Mouse (Mus musculus) c-Kit-positive CD71-positive TER-119-negative erythroid progenitor cells, embryonic 14.5 days (primary cell): ENCODE data around the gene Cox19.
A peak's percentile ranks its signal among the peaks of the same experiment; 100 is the strongest.

Experiments used
- DNase-seq: peaks from one replicate; pipeline ENCODE4 v3.0.0-alpha.2; 2013; ENCODE audit warnings: low read depth

Cox19 gene

GRCm38 (mm10) chr5:139381586-139382513, 30.6 kb upstream of the Cox19 start:
- peak; percentile 86 for DNase-seq

DNA sequence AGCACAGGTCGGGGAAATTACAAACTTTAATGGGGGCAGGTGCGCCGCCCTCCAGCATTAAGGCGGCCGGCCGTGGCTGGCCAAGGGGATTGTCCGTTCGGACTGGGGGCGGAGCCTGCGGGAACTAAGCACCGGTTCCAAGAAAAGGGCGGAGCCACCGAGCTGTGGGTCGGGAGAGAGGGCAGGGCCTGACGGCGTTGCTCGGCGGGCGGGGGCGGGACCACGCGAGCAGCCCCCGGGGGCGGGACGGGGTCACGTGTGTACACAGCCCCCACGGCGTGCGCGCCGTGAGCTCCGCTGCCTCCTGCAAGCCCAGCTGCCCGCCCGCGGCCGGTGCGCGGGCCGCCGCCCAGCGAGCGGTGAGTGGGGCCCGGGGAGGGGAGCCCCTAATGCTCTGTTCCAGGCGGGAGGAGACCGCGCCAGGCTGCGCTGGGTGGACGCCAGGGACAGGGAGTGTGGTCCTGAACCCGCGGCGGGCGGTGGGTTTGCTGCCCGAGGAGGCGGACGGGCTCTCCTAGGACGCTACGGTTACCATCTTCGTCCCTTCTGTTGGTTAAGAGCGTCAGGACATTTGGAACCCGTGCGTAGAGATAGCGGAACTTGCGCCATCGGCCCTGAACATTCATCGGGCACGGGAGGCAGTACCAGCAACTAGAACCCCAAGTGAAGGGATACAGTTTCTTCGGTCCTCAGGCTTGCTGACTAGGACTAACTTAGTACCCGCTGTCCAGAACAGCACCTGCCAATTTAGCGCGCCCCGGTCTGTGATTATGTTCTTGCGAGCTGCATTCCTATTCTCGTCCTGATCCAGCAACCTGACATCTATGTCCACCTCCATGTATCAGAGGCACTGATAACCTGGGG, 29.4 kb upstream of the Cox19 start:
- peak; percentile 96 for DNase-seq

DNA sequence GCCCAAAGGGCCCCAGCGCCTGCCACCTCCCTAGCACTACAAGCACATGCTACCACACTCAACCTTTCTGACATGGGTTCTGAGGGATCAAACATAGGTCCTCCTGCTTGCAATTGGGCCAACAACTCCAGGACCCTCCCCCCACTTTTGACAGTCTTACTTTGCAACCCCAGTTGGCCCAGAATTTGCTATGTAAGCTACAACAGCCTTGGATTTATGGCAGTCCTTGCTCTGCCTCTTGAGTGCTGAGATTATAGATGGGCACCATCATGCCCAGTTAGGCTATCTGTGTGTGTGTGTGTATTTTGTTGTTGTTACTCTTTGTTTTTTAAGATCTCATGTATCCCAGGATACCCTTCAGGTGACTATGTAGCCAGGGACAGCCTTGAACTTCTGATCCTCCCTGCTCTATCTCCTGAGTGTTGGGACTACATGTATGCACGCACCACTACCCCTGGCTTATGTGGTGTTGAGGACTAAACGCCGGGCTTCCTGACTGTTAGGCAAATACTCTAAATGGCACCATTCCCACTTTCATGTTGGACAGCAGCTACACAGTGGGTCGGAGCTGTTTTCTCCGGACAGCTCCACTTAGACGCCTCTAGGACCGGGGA, 28.7 kb upstream of the Cox19 start:
- no peak for DNase-seq

GRCm38 (mm10) chr5:139378986-139379629, 27.9 kb upstream of the Cox19 start:
- no peak for DNase-seq

DNA sequence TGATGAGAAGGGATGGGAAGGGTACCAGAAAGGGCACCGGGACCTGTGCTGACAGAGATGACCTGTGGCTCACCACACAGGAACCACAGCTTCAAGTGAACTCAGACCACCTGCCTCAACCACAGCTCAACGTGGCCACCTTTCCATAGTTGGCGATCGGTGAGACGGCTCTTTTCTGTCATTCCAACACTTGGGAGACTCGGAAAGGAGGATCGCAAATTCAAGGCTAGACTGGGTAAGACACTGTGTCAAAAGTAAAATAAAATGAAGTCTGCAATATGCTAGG, 27.0 kb upstream of the Cox19 start:
- no peak for DNase-seq

GRCm38 (mm10) chr5:139377468-139378270, 26.5 kb upstream of the Cox19 start, which contains the start of gene Gpr146:
Gene Gpr146 (plus strand): TSS chr5:139377697.
- DNase-seq = no peak

GRCm38 (mm10) chr5:139374841-139375240, 23.6 kb upstream of the Cox19 start:
- DNase-seq = no peak

- no peak for DNase-seq
Measured at GRCm38 (mm10) chr5:139373889-139374444, 22.7 kb upstream of the Cox19 start.

DNA sequence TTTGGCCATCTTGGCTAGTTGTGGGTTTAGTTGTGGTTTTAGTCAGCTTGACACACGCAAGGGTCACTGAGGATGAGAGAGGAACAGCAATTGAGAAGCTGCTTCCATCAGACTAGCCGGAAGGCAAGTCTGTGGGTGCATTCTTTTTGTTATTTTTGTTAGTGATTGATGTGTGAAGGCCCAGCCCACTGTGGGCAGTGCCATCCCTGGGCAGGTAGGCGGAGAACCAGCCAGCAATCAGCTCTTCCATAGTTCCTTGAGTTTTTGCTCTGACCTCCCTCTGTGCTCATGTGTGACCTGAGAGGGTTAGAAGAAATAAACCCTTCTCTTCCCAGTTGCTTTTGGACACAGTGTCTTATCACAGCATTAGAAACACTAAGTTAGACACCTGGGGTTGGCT, 21.9 kb upstream of the Cox19 start:
- DNase-seq = no peak

GRCm38 (mm10) chr5:139371631-139372401, 20.6 kb upstream of the Cox19 start:
- peak; percentile 86 for DNase-seq

GRCm38 (mm10) chr5:139371118-139371517, 19.9 kb upstream of the Cox19 start:
- no peak for DNase-seq

DNA sequence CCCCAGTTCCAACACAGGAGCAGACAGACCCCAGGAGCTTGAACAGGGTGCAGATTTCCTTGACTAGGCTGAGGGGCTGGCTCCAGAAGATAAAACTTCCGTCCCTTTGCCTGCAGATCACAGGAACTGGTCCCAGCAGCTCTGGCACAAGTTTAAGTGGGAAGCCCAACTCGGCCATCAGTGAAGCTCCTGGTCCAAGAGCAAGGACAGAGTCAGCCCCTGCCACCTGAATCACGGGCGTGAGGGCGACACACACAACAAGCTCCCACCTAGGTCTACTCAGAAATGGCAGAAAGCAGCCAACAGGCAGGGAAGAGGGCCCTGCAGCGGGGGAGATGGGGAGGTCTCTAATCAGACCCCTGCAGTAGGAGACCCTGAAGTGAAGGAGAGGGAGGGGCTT, 19.1 kb upstream of the Cox19 start:
- DNase-seq = no peak

- DNase-seq = no peak
Measured at GRCm38 (mm10) chr5:139368638-139369320, 17.6 kb upstream of the Cox19 start.

DNA sequence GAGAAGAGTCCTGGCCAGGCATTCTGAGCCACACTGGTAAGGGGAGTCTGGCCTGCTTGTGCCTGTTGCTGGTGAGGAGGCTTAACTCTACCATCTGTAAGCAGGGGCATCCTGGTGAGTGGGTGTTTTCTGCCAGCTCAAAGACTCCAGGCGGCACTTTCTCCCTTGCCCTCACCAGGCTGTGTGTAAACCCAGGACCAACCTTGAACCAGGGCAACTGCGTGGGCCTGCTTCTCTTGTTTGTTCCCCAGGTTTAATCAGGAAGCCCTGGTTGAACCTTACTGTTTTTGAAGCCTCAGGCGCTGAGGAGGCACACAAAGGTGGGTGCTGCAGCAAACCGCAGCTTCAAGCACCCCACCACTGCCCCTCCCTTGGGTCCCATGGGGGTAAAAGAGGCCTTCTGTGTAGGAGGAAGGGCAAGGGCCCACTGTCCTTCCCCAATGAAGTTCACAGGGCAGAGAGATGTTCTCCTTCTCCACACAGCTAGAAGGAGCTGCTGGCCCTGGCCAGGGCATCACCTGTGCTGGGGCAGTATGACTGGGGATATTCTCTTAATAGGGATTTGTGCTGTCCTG, 16.8 kb upstream of the Cox19 start:
- no peak for DNase-seq

- DNase-seq = no peak
Measured at GRCm38 (mm10) chr5:139366484-139366883, 15.3 kb upstream of the Cox19 start.

DNA sequence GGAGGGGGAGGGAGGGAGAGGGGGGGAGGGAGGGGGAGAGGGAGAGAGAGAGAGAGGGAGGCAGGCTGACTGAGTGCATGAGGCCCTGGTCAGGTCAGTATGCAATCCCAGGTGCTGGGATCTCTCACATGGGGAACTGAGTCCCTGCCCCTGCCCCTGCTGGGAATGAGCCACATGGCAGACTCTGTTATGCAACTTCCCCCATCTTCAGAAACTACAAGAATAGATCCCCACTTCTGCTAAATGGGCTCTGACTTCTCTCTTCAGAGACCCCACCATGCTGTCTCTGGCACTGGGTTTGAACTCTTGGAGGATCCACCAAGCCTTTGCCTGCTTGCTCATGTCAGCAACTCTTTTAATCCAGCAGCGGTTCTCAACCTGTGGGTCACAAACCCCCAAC, 14.6 kb upstream of the Cox19 start:
- DNase-seq = no peak

GRCm38 (mm10) chr5:139364911-139365571, 13.8 kb upstream of the Cox19 start:
- DNase-seq = no peak

DNA sequence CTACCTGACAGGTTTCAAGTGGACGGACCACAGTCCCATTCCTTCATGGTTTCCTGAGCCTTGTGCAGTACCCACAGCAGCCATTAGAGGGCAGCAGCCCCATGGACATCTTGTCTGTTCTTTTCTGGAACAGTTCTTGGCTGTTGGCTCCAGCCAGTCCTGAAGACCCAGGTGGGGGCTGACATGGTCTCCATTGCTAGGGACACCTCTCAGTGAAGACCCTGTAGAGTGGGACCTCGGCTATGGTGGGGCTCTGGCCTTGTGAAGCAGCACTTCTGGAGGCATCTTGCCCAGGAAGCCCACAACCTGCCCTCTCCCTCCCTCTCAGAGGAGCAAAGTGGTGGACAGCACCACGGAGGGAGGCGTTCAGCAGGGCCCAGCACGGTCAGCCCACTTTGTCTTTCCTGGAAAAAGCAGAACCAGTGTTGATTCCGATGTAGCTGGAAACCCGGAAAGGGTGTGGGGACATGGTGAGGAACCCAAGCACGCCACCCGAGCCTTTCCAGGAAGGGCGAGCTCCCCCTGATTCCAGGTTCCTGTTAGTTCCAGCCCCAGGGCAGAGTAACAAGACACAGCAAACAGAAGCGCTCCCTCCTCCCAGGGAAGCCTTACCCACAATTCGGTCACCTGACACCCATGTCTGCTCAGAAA, 13.2 kb upstream of the Cox19 start:
- DNase-seq = peak; percentile 78
